ENCODE assay signal across 11 mouse cellular contexts in genomic region chr5:149037729-149038128, GRCm38 (mm10). TPM values are rescaled to one million over a fixed set of nuclear protein-coding genes. Genes with fewer than 3 reads are reported as not detected.
A peak's percentile ranks its signal among the peaks of the same experiment; 100 is the strongest.
DNase-seq lines count a peak whose midpoint lies in the region; ATAC-seq and TF ChIP-seq lines count a peak whose summit lies in the region.
"Had no signal": no experiment of that assay in that cellular context is flagged by ENCODE, and none has a peak within 500 bp of the region (broad histone marks: within the 10 kb centered on the region; RNA-seq: fewer than 3 reads in every experiment).

No protein-coding gene starts in this region.

- DNase-seq in urinary bladder, postnatal 25 days (ENCODE audit: low spot score), result peak; percentile 22
- DNase-seq in urinary bladder, postnatal 10 days (ENCODE audit: low spot score), result no peak
- peak; percentile 84 to 95 for DNase-seq in kidney, postnatal 25 days
- no peak for DNase-seq in retina, postnatal 1 day
- no peak for DNase-seq in cerebellum, adult 11 months
- DNase-seq: thymus, postnatal 4 days had no signal

- no peaks in the 10 kb centered on the region for H3K27me3 ChIP-seq in hindbrain, embryonic 16.5 days (replicated peaks; ENCODE audit: control insufficient read depth, insufficient read depth, low read length)
- no peaks in the 10 kb centered on the region for H3K27me3 ChIP-seq in hindbrain, embryonic 13.5 days
- no peaks in the 10 kb centered on the region for H3K27me3 ChIP-seq in intestine, postnatal 0 days (replicated peaks; ENCODE audit: control insufficient read depth, insufficient read depth, low read length)
- H3K27me3 ChIP-seq: hindbrain, embryonic 15.5 days had no signal

- peak; percentile 79 for ATAC-seq in hindbrain, embryonic 16.5 days
- no peak for ATAC-seq in hindbrain, embryonic 13.5 days (ENCODE audit: low FRiP score)
- ATAC-seq in intestine, postnatal 0 days, result no peak

- WGBS in hindbrain, embryonic 16.5 days, result 20% methylated on average over 10 of the region's 10 CpGs
- WGBS in hindbrain, embryonic 13.5 days, result 28% methylated on average over 10 of the region's 10 CpGs
- WGBS in intestine, postnatal 0 days, result 27% methylated on average over 10 of the region's 10 CpGs

- no peak overlapping the region for H3K4me2 ChIP-seq in hindbrain, embryonic 16.5 days (ENCODE audit: low read length)
- no peak overlapping the region for H3K4me2 ChIP-seq in hindbrain, embryonic 13.5 days
- H3K4me2 ChIP-seq in intestine, postnatal 0 days (replicated peaks; ENCODE audit: low read depth), result no peak overlapping the region

- H3K9me3 ChIP-seq in hindbrain, embryonic 16.5 days (ENCODE audit: control insufficient read depth, low read length), result no peaks in the 10 kb centered on the region; the same call in 1 of the 2 replicates
- H3K9me3 ChIP-seq in hindbrain, embryonic 13.5 days, result peaks cover 10% of the 10 kb centered on the region
- peaks cover 2% of the 10 kb centered on the region; the same call in 1 of the 2 replicates for H3K9me3 ChIP-seq in intestine, postnatal 0 days (ENCODE audit: control insufficient read depth)

- no peaks in the 10 kb centered on the region for H3K4me1 ChIP-seq in hindbrain, embryonic 16.5 days (ENCODE audit: control insufficient read depth, insufficient read depth, low read depth, low read length)
- no peaks in the 10 kb centered on the region for H3K4me1 ChIP-seq in hindbrain, embryonic 13.5 days (replicated peaks)
- no peaks in the 10 kb centered on the region for H3K4me1 ChIP-seq in intestine, postnatal 0 days (replicated peaks; ENCODE audit: control insufficient read depth, insufficient read depth, low read length)
- H3K4me1 ChIP-seq: hindbrain, embryonic 15.5 days had no signal

- H3K9ac ChIP-seq in hindbrain, embryonic 16.5 days (ENCODE audit: low read depth, low read length), result no peak overlapping the region
- H3K9ac ChIP-seq in hindbrain, embryonic 13.5 days, result no peak overlapping the region
- no peak overlapping the region for H3K9ac ChIP-seq in intestine, postnatal 0 days (ENCODE audit: low read depth, low read length)
- H3K9ac ChIP-seq: hindbrain, embryonic 15.5 days had no signal

- H3K4me3 ChIP-seq in hindbrain, embryonic 16.5 days (ENCODE audit: low read length), result no peak overlapping the region
- H3K4me3 ChIP-seq in hindbrain, embryonic 13.5 days, result no peak overlapping the region
- H3K4me3 ChIP-seq in intestine, postnatal 0 days (ENCODE audit: low read depth, low read length), result no peak overlapping the region
- H3K4me3 ChIP-seq: hindbrain, embryonic 15.5 days had no signal

- H3K36me3 ChIP-seq in hindbrain, embryonic 16.5 days (ENCODE audit: control insufficient read depth, insufficient read depth, low read length), result no peaks in the 10 kb centered on the region
- H3K36me3 ChIP-seq in hindbrain, embryonic 13.5 days, result no peaks in the 10 kb centered on the region
- H3K36me3 ChIP-seq in intestine, postnatal 0 days (ENCODE audit: control insufficient read depth, insufficient read depth), result no peaks in the 10 kb centered on the region
- H3K36me3 ChIP-seq: hindbrain, embryonic 15.5 days had no signal

- no peak overlapping the region for H3K27ac ChIP-seq in hindbrain, embryonic 16.5 days (ENCODE audit: low read depth, low read length)
- no peak overlapping the region for H3K27ac ChIP-seq in hindbrain, embryonic 13.5 days
- H3K27ac ChIP-seq in intestine, postnatal 0 days (ENCODE audit: low read depth, low read length), result no peak overlapping the region
- H3K27ac ChIP-seq: hindbrain, embryonic 15.5 days had no signal

- TF ChIP-seq CTCF in intestine, postnatal 0 days (IDR thresholded peaks at IDR 0.05; ENCODE audit: low read depth), result no peak

RNA-seq across cellular contexts. Expression of gene Gm42791, which starts 42.8 kb away (rescaled TPM):
- 3.9 and 5.3 TPM in 2 replicates for polyA plus RNA-seq in hindbrain, embryonic 16.5 days (2015; fragmentation: Nextera tagmentation; extraction: Ambion mirVana)
- polyA plus RNA-seq in hindbrain, embryonic 13.5 days (2015; fragmentation: Nextera tagmentation; extraction: Ambion mirVana), result 5.4 and 6.6 TPM in 2 replicates
- polyA plus RNA-seq in intestine, postnatal 0 days (2015; fragmentation: Nextera tagmentation; extraction: Ambion mirVana), result not detected in 2 replicates
- polyA plus RNA-seq: cortical plate, adult 2 months had no signal

Comparison
In these comparisons a context has a peak if more than half of its experiments do, and no peak if none do; other contexts are left out.
1. DNase-seq: peak in urinary bladder, postnatal 25 days (single experiment) and kidney, postnatal 25 days (2 of 2); none in urinary bladder, postnatal 10 days (single experiment), retina, postnatal 1 day (single experiment) and cerebellum, adult 11 months (single experiment).